Mouse (Mus musculus): ENCODE results near the gene Galntl6. TPM values are rescaled to one million over a fixed set of nuclear protein-coding genes. Genes with fewer than 3 reads are reported as not detected.

Gene Galntl6
- 1.5 and 1.7 TPM in 2 replicates for polyA plus RNA-seq (2015; fragmentation: Nextera tagmentation; extraction: Ambion mirVana)

DNA sequence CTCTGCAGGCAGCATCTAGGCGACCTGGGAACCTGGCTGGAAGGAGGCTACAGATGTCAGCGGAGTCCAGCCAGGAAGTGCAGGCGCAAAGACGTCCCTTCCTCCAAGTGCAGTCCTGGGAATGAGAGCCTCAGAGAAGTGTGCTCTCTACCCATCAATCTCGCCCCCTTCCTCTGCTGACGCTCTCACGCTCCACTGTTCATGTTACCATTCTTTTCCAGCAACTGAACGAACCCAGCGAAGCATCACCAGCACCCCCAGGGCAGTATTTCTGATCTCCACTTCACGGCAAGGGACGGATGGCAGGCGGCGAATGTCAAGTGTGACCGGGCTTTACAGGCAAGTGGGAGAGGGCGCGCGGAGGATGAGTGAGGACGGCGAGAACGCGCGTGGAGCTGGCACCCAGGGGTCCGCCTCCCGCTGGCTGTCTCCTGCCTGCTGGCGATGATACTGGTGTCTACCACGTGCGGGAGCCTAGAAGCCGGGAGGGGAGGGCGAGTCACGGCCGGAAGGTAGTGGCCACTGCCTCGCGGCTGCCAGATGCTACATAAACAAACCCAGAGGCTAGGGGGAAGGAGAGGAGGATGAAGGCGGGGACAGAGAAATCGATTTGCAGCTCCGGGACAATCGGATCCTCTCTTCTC, at the start of gene Galntl6:
Gene Galntl6, minus strand, starts transcription at position 445 of the 644 bp plus-strand sequence.
- peak within 1 kb of the TSS; percentile 61 for H3K4me3 ChIP-seq (replicated peaks)
- H3K9me3 ChIP-seq (replicated peaks): no peaks in the 10 kb centered on the region
- H3K27me3 ChIP-seq: peaks cover 24% of the 10 kb centered on the region
- no peaks in the 10 kb centered on the region for H3K36me3 ChIP-seq
- H3K27ac ChIP-seq: peak within 1 kb of the TSS; percentile 18; the same call in 1 of the 2 replicates
- H3K9ac ChIP-seq: peak within 1 kb of the TSS; percentile 44
- WGBS: under 1% methylated on average over 37 of the region's 37 CpGs
- H3K4me2 ChIP-seq: peak within 1 kb of the TSS; percentile 97
- peak; percentile 76 for ATAC-seq (replicated peaks; ENCODE audit: low FRiP score)
- peaks cover 16% of the 10 kb centered on the region for H3K4me1 ChIP-seq

DNA sequence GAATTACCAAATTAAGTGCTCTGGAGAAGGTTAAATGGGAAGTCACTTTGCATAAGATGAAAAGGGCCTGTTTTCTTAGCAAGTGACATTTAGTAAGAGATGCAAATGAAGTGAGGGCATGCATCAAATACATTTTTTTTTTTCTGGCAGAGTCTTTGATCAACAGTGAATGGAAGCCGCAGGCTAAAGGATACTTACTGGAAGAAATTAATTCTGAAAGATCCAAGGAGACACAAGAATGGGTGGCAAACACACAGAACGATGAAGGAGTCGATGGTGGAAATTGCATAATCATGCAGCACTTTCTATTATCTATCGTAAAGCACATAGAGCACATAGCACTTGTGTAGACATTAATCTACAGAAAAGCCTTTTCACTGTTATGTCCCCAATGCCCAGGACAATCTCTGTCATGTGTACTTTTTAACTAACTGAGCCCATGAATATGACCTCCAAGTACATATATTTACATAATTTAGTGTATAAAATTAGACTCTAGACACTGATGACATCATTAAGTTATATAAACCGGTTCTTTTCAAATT, 44.8 kb upstream of the Galntl6 start:
- H3K27ac ChIP-seq: no peak overlapping the region
- ATAC-seq (replicated peaks; ENCODE audit: low FRiP score): no peak
- WGBS: 90% methylated on average over 5 of the region's 5 CpGs
- no peak overlapping the region for H3K4me2 ChIP-seq
- H3K27me3 ChIP-seq: no peaks in the 10 kb centered on the region
- H3K4me1 ChIP-seq: no peaks in the 10 kb centered on the region
- no peak overlapping the region for H3K9ac ChIP-seq
- H3K36me3 ChIP-seq: no peaks in the 10 kb centered on the region
- H3K9me3 ChIP-seq (replicated peaks): no peaks in the 10 kb centered on the region
- H3K4me3 ChIP-seq (replicated peaks): no peak overlapping the region

DNA sequence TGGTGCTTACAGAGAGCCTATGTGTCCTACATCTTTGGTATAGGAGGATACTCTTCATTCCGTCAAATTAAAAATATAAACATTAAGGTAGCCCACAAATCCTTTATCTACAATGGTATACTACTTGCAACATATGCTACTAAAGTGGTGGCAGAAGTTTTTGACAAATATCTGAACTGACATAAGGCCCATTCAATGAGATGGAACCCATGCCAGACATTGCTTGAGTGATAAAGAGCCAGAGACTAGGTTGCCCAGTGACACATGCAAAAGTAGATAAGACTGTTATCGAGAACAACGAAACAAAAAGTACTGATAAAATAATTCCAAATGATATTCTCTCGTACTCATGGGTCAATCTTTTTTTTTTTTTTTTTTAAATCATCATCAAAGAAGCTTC, 31.3 kb upstream of the Galntl6 start:
- ATAC-seq (replicated peaks; ENCODE audit: low FRiP score): no peak
- no peak overlapping the region for H3K27ac ChIP-seq
- H3K27me3 ChIP-seq: no peaks in the 10 kb centered on the region
- 88% methylated on average over 4 of the region's 4 CpGs for WGBS
- no peaks in the 10 kb centered on the region for H3K9me3 ChIP-seq (replicated peaks)
- H3K4me3 ChIP-seq (replicated peaks): no peak overlapping the region
- H3K4me1 ChIP-seq: no peaks in the 10 kb centered on the region
- no peak overlapping the region for H3K4me2 ChIP-seq
- no peaks in the 10 kb centered on the region for H3K36me3 ChIP-seq
- no peak overlapping the region for H3K9ac ChIP-seq

DNA sequence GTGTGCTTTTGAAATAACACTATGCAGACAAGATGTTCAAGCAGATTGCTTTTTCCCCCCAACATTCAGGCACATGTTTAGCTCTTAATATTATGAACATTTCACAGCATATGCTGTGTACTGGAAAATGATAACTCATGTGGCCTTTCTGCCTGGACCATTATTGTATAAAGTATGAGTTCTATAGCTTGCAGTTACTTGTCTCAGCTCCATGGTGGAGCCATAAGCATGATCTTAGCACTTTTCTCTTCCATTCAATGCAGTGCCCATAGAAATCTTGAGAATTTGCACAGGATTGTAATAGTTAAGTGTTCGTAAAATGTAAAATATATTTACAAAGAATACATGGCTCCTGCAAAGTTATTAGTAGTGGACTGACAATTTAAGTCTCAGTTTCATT, 18.6 kb upstream of the Galntl6 start:
- Histone ChIP-seq H3K4me3 (replicated peaks) (no peak overlapping the region), H3K4me2 (no peak overlapping the region), H3K36me3 (no peaks in the 10 kb centered on the region), H3K9ac (no peak overlapping the region), H3K27ac (no peak overlapping the region), H3K9me3 (replicated peaks) (no peaks in the 10 kb centered on the region), H3K27me3 (no peaks in the 10 kb centered on the region), H3K4me1 (no peaks in the 10 kb centered on the region)
- 72% methylated on average over 1 of the region's 1 CpGs for WGBS
- ATAC-seq (replicated peaks; ENCODE audit: low FRiP score): no peak

DNA sequence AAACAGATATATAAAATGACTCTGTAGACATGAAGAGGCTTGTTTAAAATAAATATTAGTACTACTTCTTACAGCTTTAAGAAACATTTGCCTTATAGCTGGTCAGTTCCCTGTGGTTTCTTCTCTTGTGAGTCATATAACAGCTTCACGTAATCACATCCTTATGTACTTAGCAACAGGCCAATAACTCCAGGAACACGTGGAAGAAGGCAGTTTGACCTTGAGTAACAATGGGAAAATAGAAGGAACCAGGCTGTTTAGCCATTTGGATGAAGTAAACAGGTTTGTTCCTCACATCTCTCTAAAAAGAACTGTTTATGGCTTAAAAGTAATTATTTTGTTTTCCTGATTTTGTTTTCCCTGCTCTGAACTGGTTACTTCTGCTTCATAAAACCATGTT, 2.7 kb upstream of the Galntl6 start:
- no peaks in the 10 kb centered on the region for H3K36me3 ChIP-seq
- H3K4me1 ChIP-seq: peaks cover 16% of the 10 kb centered on the region
- H3K9ac ChIP-seq: no peak overlapping the region
- H3K27me3 ChIP-seq: peaks cover 24% of the 10 kb centered on the region
- H3K4me2 ChIP-seq: no peak overlapping the region
- H3K4me3 ChIP-seq (replicated peaks): no peak overlapping the region
- ATAC-seq (replicated peaks; ENCODE audit: low FRiP score): no peak
- 44% methylated on average over 2 of the region's 2 CpGs for WGBS
- H3K27ac ChIP-seq: no peak overlapping the region
- H3K9me3 ChIP-seq (replicated peaks): no peaks in the 10 kb centered on the region

DNA sequence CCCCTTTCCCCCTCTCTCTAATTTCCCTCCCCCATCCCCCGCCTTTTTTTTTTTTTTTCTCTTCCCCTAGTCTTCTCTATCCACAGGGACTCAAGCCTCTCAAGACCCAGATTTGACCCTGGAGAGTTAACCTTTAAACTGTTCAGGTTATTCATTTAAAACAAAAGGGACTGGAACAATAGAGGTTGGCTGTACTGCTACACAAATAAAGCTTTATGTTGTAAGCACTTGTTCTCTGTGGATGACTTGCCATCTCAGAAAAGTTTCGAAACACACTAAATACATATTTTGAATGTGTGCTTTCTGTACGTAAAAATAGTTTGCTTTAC, 1.2 kb upstream of the Galntl6 start:
- 70% methylated on average over 3 of the region's 3 CpGs for WGBS
- Histone ChIP-seq H3K4me3 (replicated peaks) (peak overlapping the region; percentile 61; the same call in 1 of the 2 replicates), H3K27me3 (peaks cover 24% of the 10 kb centered on the region), H3K9ac (no peak overlapping the region), H3K27ac (no peak overlapping the region), H3K4me2 (peak overlapping the region; percentile 97; the same call in 1 of the 2 replicates), H3K36me3 (no peaks in the 10 kb centered on the region), H3K4me1 (peaks cover 16% of the 10 kb centered on the region), H3K9me3 (replicated peaks) (no peaks in the 10 kb centered on the region)
- ATAC-seq (replicated peaks; ENCODE audit: low FRiP score): peak; percentile 54; the same call in 1 of the 2 replicates

DNA sequence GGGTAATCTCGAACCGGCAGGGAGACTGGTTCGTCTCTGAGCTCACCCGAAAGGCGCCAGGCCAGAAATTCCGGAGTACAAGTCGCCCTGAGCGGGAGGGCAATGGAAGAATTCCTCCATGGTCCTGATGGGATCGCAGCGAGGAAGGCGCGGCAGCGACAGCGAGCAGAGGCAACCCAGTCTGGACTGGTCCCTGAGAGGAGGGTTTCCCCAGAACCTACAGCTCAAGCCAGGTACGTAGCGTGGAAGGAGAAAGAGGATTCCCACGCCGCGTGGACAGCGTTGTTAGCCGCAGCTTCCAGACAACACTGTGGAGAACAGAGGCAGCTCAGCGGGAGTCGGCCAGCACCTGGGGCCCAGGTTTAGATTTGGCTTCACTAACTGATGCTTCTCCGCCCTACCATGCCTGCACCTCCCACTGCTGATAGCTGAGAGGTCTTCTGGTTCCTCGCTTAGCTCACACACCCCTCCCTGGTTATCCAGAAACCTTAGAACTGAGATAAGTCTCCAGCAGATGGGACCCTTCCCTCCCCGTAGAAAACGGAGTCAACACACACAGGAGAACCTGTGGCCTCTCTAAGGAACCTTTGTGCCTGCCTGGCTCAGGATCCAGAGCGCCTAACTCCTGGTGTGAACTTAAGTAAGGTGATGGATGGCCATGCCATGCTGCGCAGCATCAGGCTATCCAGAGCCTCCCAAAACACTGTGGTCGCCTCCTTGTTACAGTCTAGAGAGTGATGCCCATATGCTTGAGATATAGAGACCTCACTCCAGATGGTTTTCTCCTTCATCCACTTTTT, 600 bp upstream of the Galntl6 start:
- Histone ChIP-seq H3K4me2 (peak overlapping the region; percentile 97), H3K9ac (peak overlapping the region; percentile 44), H3K27ac (peak overlapping the region; percentile 18; the same call in 1 of the 2 replicates), H3K36me3 (no peaks in the 10 kb centered on the region), H3K9me3 (replicated peaks) (no peaks in the 10 kb centered on the region), H3K4me1 (peaks cover 16% of the 10 kb centered on the region), H3K4me3 (replicated peaks) (peak overlapping the region; percentile 61), H3K27me3 (peaks cover 24% of the 10 kb centered on the region)
- peak; percentile 76 for ATAC-seq (replicated peaks; ENCODE audit: low FRiP score)
- WGBS: 2% methylated on average over 30 of the region's 30 CpGs

DNA sequence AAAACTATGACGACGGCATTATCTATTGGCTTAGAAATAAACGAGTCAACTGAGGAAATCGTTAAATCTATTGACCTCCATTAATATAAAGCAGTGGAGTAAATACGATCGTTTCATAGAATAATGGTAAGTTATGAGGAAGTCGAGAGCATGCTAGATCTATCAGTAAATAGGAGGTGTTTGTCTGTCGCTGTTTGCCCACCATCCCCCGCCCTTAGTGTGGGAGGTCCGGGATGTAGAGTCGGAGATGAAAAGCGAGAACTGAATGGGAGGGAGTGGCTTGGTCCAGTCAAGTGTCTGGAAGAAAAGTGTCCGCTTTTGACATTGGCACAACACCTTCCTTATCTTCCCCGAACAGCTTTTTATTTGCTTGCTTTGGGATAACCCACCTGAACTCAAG, 763 bp downstream of the Galntl6 start, which contains the start of gene BC030500:
Gene BC030500, plus strand, starts transcription at position 79 of the 400 bp plus-strand sequence.
- ATAC-seq (replicated peaks; ENCODE audit: low FRiP score): peak; percentile 27; the same call in 1 of the 2 replicates
- Histone ChIP-seq H3K27ac (0 out of 2 replicates have a peak within 1 kb of the TSS, but pooled peaks have one; percentile 18), H3K4me2 (peak within 1 kb of the TSS; percentile 97), H3K4me3 (replicated peaks) (peak within 1 kb of the TSS; percentile 61), H3K27me3 (peaks cover 24% of the 10 kb centered on the region), H3K4me1 (peaks cover 16% of the 10 kb centered on the region), H3K9me3 (replicated peaks) (no peaks in the 10 kb centered on the region), H3K9ac (peak within 1 kb of the TSS; percentile 44; the same call in 1 of the 2 replicates), H3K36me3 (no peaks in the 10 kb centered on the region)
- 9% methylated on average over 14 of the region's 14 CpGs for WGBS

DNA sequence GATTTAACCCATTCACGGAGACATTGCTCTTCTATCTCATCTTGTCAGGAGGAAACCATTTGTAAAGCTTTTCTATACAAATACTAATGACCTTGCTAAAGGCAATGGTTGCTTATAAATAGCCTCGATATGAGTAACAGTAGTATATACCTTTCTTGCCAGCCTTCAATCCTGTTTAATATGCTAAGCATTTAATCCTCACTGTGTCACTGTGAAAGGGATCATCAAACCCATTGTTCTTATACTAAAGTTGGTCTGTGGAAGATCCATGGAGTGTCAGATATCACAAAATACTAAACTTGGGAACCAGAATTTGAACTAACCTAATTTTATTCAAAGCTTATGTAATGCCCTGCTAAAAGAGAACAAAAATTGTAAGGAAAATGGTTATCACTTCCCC, 8.0 kb downstream of the Galntl6 start:
- 46% methylated on average over 2 of the region's 2 CpGs for WGBS
- no peak overlapping the region for H3K4me2 ChIP-seq
- ATAC-seq (replicated peaks; ENCODE audit: low FRiP score): no peak
- H3K27ac ChIP-seq: no peak overlapping the region
- H3K4me3 ChIP-seq (replicated peaks): no peak overlapping the region
- H3K9me3 ChIP-seq (replicated peaks): no peaks in the 10 kb centered on the region
- H3K9ac ChIP-seq: no peak overlapping the region
- H3K36me3 ChIP-seq: no peaks in the 10 kb centered on the region
- H3K27me3 ChIP-seq: no peaks in the 10 kb centered on the region
- H3K4me1 ChIP-seq: no peaks in the 10 kb centered on the region

DNA sequence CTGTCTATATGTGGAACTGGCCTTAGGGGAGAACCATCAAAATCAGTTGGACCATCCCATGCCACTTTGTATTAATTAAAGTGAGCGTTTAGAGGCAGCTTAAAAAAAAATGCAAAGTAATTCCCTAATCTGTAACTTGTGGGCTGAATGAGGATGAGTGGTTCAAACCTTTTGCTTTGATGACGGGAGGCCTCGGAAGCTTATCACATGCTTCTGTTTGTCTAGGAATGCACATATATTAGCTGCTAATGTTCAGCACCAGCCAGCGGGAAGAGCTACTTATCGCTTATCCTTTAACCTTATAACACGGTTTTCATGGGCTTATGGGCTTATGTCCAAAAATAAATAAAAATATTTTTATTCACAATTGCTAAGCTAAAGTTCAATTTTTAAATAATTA, 16.5 kb downstream of the Galntl6 start:
- Histone ChIP-seq H3K4me1 (no peaks in the 10 kb centered on the region), H3K4me2 (no peak overlapping the region), H3K27ac (no peak overlapping the region), H3K27me3 (no peaks in the 10 kb centered on the region), H3K4me3 (replicated peaks) (no peak overlapping the region), H3K9ac (no peak overlapping the region), H3K36me3 (no peaks in the 10 kb centered on the region), H3K9me3 (replicated peaks) (no peaks in the 10 kb centered on the region)
- ATAC-seq (replicated peaks; ENCODE audit: low FRiP score): no peak
- WGBS: 70% methylated on average over 6 of the region's 6 CpGs

DNA sequence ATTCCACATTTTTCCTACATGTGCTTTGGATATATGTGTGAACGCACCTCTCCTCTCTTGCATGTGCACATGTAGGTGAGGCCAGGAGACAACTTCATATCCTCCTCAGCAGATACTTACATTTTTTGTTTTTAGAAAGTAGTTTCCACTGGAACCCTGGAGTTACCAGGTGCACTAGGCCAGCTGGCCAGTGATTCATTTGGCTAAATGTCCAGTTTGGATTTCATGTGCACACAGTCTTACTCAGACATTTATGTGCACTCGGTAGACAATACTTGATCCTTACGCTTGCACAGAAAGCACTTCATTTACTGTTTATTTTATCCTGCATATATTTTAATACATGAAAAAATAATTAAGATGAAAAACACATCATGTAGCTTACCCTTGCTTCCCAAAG, 21.8 kb downstream of the Galntl6 start:
- Histone ChIP-seq H3K4me1 (no peaks in the 10 kb centered on the region), H3K27ac (no peak overlapping the region), H3K27me3 (no peaks in the 10 kb centered on the region), H3K9me3 (replicated peaks) (no peaks in the 10 kb centered on the region), H3K4me3 (replicated peaks) (no peak overlapping the region), H3K9ac (no peak overlapping the region), H3K4me2 (no peak overlapping the region), H3K36me3 (no peaks in the 10 kb centered on the region)
- no peak for ATAC-seq (replicated peaks; ENCODE audit: low FRiP score)
- WGBS: 91% methylated on average over 3 of the region's 3 CpGs

DNA sequence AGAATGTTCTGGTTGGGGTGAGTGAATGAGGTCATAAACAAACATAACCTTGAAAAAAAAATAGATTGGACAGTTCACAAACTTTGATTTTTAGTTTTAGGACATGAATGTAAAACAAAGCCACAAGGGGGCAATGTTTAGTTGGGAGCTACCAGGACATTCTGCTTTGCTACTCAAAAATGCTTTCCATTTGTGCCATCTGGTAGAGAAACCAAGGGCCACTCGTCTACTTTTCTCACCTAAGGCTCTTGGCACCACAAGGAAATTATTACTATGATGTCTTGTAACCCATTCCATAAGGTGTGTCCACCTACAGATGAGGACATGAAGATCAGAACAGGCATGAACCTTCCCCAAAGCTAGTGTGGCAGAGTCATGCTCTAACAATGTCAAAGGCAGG, 26.0 kb downstream of the Galntl6 start:
- H3K36me3 ChIP-seq: no peaks in the 10 kb centered on the region
- no peaks in the 10 kb centered on the region for H3K9me3 ChIP-seq (replicated peaks)
- no peak overlapping the region for H3K4me3 ChIP-seq (replicated peaks)
- WGBS: 9% methylated on average over 1 of the region's 1 CpGs
- H3K4me1 ChIP-seq: no peaks in the 10 kb centered on the region
- no peak overlapping the region for H3K4me2 ChIP-seq
- H3K9ac ChIP-seq: no peak overlapping the region
- no peak for ATAC-seq (replicated peaks; ENCODE audit: low FRiP score)
- H3K27me3 ChIP-seq: no peaks in the 10 kb centered on the region
- H3K27ac ChIP-seq: no peak overlapping the region

All from kidney, embryonic 15.5 days (tissue).